Mouse (Mus musculus) cerebellum, postnatal 25 days (tissue): ENCODE measurements at regions not wholly inside any gene's neighbourhood (a gene's known extent, or its start where the extent isn't known, plus 50 kb on each side); places are given as distances from the start of the nearest gene placed in this dataset.

Source experiments
- DNase-seq, 2 experiments: peaks; one replicate each; pipeline ENCODE4 v3.0.0; 2021; ENCODE audit warnings: mixed read lengths in 2 of 2

GRCm38 (mm10) chr12:39371480-39372245 is 592.5 kb downstream of the Etv1 start:
- DNase-seq, result peak; percentile 55 to 67

- no peak for DNase-seq
Measured at GRCm38 (mm10) chr12:39373721-39374120, 594.5 kb downstream of the Etv1 start.
